Mouse (Mus musculus): ENCODE results near the gene Cln5. TPM values are rescaled to one million over a fixed set of nuclear protein-coding genes. Genes with fewer than 3 reads are reported as not detected.

The Cln5 gene
- polyA plus RNA-seq, 1 experiment = 12.2 TPM

DNA sequence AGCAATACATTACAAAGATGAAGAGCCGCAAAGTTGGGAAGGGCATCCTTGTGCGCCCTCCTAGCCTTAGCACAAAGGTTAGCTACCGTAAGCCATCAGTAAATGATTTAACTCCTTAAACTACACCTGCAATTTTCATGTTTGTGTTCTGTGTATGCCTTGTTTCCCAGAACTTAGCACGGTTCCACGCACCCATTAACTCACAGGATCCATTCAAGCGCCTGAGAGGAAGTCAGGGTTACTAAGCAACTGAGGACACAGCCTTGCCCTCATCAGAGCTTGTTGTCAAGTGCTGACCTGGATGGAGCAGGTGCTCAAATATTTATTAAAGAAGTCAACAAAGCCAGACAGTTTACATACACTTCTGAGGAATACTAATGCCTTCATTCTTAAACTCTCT is 32.2 kb downstream of the Cln5 start:
- TF ChIP-seq POLR2A (IDR thresholded peaks at IDR 0.05; ENCODE audit: extremely low read depth, insufficient read depth, low read length) (no peak), CTCF (IDR thresholded peaks at IDR 0.05; ENCODE audit: extremely low read depth, insufficient read depth, low read length) (no peak)
- Histone ChIP-seq H3K4me3 (ENCODE audit: insufficient read depth, low read length) (no peak overlapping the region), H3K27ac (ENCODE audit: insufficient read depth, low read length) (no peak overlapping the region), H3K4me1 (ENCODE audit: control insufficient read depth, insufficient read depth, low read length) (peaks cover 1% of the 10 kb centered on the region; the same call in 1 of the 2 replicates)

DNA sequence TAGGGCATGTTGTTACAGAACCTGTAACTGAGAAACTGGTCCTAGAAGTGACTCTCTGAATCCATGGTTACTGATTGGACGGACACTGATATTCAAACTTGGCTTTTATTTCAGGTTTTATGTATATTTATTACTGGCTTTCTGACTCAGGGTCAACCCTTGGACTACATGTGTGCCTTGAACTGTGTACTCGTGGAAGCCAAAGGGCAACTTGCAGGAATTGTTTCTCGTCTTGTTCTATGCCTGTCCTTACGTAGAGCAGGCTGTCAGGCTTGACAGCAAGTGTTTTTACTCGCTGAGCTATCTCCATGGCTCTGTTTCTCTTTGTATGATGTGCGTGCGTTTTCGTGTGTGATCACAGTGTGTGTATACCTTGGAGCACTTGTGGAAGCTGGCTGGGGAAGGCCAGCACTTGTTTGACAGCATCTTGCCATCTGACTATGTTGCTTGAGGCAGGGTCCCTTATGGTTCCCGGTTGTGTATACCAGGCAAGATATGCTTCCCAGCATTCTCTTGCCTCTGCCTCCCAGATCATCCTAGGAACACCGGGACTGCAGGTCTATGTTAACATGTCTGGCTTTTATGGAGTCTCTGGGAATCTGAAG is 32.8 kb downstream of the Cln5 start:
- Histone ChIP-seq H3K4me1 (ENCODE audit: control insufficient read depth, insufficient read depth, low read length) (no peaks in the 10 kb centered on the region), H3K4me3 (ENCODE audit: insufficient read depth, low read length) (no peak overlapping the region), H3K27ac (ENCODE audit: insufficient read depth, low read length) (no peak overlapping the region)
- TF ChIP-seq CTCF (IDR thresholded peaks at IDR 0.05; ENCODE audit: extremely low read depth, insufficient read depth, low read length) (no peak), POLR2A (IDR thresholded peaks at IDR 0.05; ENCODE audit: extremely low read depth, insufficient read depth, low read length) (no peak)

DNA sequence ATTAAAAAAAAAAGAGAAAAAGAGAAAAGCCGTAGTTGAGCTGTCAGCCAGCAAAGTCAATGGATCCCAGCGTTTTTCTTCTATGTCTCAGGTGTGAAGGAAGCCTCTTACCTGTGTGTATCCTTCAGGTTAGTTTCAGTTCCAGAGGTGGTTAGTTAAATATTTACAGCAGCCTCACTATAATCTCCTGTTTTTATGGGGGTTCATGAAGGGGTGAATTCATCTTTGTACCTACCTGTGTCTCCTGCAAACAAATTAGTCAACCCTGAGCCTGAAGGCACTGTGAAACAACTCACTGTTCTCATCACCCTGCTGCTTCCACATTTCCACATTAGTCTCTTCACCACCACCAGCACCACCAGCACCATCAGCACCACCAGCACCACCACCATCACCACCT is 36.3 kb downstream of the Cln5 start:
- Histone ChIP-seq H3K4me1 (ENCODE audit: control insufficient read depth, insufficient read depth, low read length) (no peaks in the 10 kb centered on the region; the same call in 1 of the 2 replicates), H3K4me3 (ENCODE audit: insufficient read depth, low read length) (no peak overlapping the region), H3K27ac (ENCODE audit: insufficient read depth, low read length) (no peak overlapping the region)
- TF ChIP-seq CTCF (IDR thresholded peaks at IDR 0.05; ENCODE audit: extremely low read depth, insufficient read depth, low read length) (no peak), POLR2A (IDR thresholded peaks at IDR 0.05; ENCODE audit: extremely low read depth, insufficient read depth, low read length) (no peak)

DNA sequence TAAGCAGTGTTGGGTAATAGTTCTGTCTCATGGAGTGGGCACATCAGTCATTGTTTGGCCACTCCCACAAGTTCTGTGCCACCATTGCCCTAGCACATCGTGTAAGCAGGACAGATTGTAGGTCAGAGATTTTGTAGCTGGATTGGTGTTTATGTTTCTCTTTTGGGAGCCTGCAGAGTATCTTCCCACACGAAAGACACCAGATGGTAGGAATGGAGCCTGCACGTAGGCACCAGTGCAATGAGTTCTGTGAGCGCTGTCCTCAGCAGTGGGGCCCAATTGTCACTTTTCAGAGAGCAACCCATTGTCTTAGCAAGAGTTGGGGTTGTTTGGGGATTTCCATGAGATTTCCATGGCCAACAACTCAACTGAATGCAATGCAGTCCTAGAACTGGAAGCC is 40.0 kb downstream of the Cln5 start:
- TF ChIP-seq POLR2A (IDR thresholded peaks at IDR 0.05; ENCODE audit: extremely low read depth, insufficient read depth, low read length) (no peak), CTCF (IDR thresholded peaks at IDR 0.05; ENCODE audit: extremely low read depth, insufficient read depth, low read length) (no peak)
- Histone ChIP-seq H3K27ac (ENCODE audit: insufficient read depth, low read length) (no peak overlapping the region), H3K4me3 (ENCODE audit: insufficient read depth, low read length) (no peak overlapping the region), H3K4me1 (ENCODE audit: control insufficient read depth, insufficient read depth, low read length) (no peaks in the 10 kb centered on the region; the same call in 1 of the 2 replicates)

DNA sequence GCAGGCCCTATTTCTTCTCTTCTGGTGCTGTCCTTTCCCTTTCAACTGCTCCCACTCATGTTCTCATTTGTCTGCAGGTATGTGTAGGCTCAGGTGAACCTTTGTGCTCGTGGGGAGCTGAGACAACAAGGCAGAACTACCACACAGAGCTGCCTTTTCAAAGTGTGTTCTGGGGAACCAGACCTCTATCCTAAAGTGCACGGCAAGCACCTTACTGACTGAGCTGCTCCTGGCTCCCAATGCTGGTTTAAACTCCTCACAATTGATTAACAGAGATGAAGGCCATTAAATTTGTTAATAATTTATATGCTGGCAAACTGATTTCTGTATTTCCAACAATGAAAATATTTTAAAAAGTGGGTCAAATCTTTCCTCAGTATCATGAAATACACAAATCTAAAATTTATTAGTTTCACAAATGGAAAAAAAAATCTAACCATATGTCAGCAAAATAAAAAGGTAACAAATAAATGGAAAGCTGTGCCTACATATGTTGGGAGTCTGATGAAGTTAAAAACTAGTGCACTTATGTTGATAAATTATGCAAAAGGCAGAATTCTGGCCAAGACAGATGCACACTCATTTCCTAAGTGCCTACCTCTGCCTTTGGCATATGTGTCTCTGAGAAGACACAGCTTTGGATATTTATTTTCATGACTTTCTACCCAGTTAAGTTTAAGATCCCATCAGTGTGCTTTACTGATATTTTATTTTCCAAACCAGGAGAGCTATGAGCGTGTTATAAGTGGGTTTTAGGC is 42.8 kb downstream of the Cln5 start:
- no peak overlapping the region for H3K27ac ChIP-seq (ENCODE audit: insufficient read depth, low read length)
- no peak overlapping the region for H3K4me3 ChIP-seq (ENCODE audit: insufficient read depth, low read length)
- TF ChIP-seq CTCF (IDR thresholded peaks at IDR 0.05; ENCODE audit: extremely low read depth, insufficient read depth, low read length) = no peak
- TF ChIP-seq POLR2A (IDR thresholded peaks at IDR 0.05; ENCODE audit: extremely low read depth, insufficient read depth, low read length) = no peak
- H3K4me1 ChIP-seq (ENCODE audit: control insufficient read depth, insufficient read depth, low read length) = no peaks in the 10 kb centered on the region; the same call in 1 of the 2 replicates

DNA sequence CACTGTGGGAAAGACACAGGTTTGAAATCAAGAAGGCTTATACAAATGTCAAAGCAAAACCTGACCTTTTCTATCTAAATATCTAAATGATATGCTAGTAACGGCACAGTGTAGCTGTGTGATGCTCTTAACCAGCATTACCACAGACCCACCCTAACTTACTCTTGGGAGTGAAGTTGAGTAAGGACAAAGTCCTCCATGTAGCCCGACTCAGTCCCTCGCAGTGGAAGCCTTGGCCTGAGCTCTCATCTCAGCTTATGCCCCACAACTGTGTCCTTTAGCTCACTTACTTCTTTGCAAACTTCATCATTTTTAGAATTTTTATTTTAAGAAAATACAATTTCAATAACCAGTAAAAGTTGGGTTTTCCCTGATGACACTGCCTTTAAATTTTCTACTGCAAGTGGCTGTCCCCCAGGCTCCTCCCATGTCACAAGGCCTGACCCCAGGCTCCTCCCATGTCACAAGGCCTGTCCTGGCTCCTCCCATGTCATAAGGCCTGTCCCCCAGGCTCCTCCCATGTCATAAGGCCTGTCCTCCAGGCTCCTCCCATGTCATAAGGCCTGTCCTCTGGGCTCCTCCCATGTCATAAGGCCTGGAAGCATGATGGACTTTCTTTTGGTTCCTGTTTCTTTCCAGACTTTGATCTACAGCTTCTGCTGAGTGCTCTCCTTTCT is 45.1 kb downstream of the Cln5 start:
- Histone ChIP-seq H3K4me1 (ENCODE audit: control insufficient read depth, insufficient read depth, low read length) (no peaks in the 10 kb centered on the region; the same call in 1 of the 2 replicates), H3K27ac (ENCODE audit: insufficient read depth, low read length) (no peak overlapping the region), H3K4me3 (ENCODE audit: insufficient read depth, low read length) (no peak overlapping the region)
- TF ChIP-seq POLR2A (IDR thresholded peaks at IDR 0.05; ENCODE audit: extremely low read depth, insufficient read depth, low read length) (no peak), CTCF (IDR thresholded peaks at IDR 0.05; ENCODE audit: extremely low read depth, insufficient read depth, low read length) (no peak)

DNA sequence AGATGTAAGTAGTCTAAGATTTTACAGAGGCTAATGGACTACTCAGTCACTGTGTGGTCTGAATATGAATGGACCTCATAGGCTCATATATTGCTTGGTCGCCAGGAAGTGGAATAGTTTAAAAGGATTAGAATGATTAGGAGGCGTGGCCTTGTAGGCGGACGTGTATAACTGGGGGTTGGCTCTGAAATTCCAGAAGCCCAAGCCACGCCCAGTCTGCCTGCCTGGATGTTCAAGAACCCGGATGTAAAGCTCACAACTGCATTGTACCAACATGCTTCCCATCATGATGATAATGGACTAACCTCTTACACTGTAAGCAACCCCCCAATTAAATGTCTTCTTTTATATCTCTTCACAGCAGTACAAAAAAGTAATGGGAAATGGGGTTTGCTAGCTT is 55.7 kb downstream of the Cln5 start:
- Histone ChIP-seq H3K4me1 (ENCODE audit: control insufficient read depth, insufficient read depth, low read length) (no peaks in the 10 kb centered on the region), H3K4me3 (ENCODE audit: insufficient read depth, low read length) (no peak overlapping the region), H3K27ac (ENCODE audit: insufficient read depth, low read length) (no peak overlapping the region)
- TF ChIP-seq POLR2A (IDR thresholded peaks at IDR 0.05; ENCODE audit: extremely low read depth, insufficient read depth, low read length) (no peak), CTCF (IDR thresholded peaks at IDR 0.05; ENCODE audit: extremely low read depth, insufficient read depth, low read length) (no peak)

Other genes with a start within 250 kb of the Cln5 start
- 20.9 and 22.8 TPM in 2 replicates for gene Kctd12, start 87.6 kb upstream of the Cln5 start, polyA plus RNA-seq (2012; rRNA removed)
- 0.04 and 0.06 TPM in 2 replicates for gene Acod1, start 23.2 kb upstream of the Cln5 start, polyA plus RNA-seq (2012; rRNA removed)
- 116 TPM in 2 replicates for gene Fbxl3, start 29.4 kb downstream of the Cln5 start, polyA plus RNA-seq (2012; rRNA removed)

Data from cortical plate, adult 2 months (tissue).